Mouse (Mus musculus): ENCODE data around the gene Smbd1.

Gene Smbd1

GRCm38 (mm10) chr16:32812888-32813361 is 2.6 kb upstream of the Smbd1 start:
- peak; percentile 96 for DNase-seq

DNA sequence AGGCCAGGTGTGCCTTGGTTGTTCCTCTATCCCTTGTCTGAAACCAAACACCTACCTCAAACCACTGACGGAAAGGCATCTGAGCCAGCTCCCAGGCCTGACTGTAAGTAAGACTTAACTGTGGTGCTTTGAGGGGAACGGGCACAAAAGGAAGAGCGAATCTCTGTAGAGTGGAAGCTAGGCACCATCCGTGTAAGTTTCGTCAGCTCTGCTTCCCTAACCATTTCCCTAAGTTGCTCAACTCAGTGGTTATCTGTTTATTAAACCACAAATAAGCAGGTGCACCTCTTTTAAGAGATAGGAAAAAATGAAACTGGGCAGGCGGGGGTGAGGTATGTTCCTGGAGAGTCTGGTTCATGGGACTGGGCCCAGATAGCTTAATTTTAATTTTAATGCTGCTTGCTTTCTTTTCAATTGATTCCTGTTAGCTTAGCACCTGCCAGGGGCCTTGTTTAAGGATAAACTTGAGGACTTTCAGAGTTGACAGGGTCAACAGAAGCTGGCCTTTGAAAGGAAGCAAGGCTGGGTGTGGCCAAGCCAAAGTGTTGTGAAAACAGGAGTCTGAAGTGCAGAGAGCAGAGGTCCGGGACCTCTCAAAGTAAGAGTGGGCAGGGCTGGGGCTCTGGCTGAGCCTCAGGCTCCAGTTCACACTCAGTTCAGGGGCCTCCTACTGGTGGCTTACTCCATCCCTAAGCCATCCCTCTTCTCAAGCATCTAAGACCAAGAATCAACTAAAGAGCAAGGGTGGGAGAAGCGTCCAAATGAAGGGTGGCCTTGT is 2.7 kb downstream of the Smbd1 start:
- no peak for DNase-seq

GRCm38 (mm10) chr16:32805151-32805550 is 5.1 kb downstream of the Smbd1 start:
- DNase-seq = no peak

- DNase-seq = no peak
Measured at GRCm38 (mm10) chr16:32803901-32804300, 6.4 kb downstream of the Smbd1 start.

DNA sequence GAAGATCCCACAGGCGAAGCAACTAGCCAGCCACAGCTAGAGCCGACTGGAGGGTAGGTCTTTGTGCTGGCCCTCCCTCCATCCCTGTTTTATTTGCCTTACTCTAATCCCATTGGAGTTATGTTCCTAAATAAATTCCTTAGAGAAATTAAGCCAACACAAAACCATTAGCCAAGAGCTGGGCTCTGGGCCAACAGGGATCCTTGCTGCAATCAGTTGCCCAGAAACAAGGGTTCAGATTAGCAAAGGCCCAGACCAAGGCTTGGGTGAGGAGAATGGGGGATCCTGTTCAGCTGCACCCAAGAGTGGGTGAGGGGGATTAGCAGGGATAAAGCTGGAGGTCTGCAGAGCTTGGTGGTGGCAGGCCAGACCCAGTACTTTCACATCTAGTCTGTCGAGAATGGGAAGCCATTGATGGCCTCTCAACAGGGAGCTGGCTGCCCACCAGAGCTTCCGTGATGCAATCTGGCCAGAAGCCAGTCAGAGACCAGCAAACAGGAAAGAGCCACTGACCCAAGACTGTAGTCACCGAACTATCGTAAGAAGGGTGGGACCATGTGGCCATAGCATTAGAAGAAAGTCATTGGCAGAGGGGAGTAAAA is 6.9 kb downstream of the Smbd1 start:
- peak; percentile 31 for DNase-seq

GRCm38 (mm10) chr16:32797426-32797689 is 12.9 kb downstream of the Smbd1 start, which contains the start of gene Muc20:
Gene Muc20 (minus strand): TSS chr16:32797435.
- DNase-seq = no peak

DNA sequence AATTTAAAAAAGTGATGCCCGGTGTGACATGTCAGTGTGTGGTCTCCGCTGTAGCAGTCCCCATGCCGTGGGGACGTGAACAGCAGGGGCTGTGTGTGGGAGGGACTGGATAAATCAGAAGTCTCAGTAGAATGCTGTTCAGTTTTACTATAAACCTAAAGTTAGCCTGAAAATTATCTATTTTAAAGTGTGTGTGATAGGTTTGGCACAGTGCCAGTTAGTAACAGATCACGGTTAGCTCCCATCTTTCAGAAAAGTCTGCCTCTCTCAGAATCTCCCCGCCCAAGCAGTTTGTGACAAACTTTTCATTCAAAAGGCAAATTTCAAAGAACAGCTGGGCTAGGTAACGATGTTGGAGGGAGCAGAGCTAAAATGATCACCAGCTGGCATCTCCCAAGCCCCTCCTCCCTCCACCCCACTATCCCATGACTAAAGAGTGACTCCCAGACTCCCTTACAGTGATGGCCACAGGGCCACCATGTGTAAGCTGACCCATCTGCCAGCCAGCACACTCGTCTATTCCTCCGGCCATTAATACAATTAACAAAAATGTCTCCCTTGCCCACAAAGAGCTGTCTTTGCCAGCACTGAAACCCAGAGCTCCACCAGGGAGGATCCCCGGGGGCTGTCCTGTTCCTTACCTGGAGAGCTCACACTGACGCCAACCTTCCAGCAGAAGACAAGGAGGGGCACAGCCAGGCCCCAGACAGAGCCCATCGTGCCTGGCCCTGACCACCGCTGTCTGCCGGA is 13.4 kb downstream of the Smbd1 start:
- DNase-seq = no peak

GRCm38 (mm10) chr16:32795177-32795576 is 15.1 kb downstream of the Smbd1 start:
- DNase-seq = no peak

- DNase-seq = no peak
Measured at GRCm38 (mm10) chr16:32790056-32790455, 20.2 kb downstream of the Smbd1 start.

DNA sequence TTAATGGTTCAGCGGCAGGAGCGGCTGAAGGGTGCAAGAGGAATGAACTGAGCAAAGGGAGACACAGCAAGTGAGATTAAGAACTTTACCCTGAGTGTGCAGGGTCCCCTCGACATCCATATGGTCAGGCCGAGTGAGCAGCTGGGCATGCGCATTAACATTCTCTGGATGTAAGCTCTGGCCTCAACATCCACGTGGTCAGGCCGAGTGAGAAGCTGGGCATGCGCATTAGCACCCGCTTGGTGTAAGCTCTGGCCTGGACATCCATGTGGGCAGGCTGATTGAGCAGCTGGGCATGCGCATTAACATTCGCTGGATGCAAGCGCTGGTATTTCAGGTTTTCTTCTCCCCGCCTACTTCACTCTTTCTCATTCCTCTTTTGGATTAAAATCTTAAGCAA is 25.4 kb downstream of the Smbd1 start:
- peak; percentile 58 for DNase-seq

GRCm38 (mm10) chr16:32783324-32784062 is 26.8 kb downstream of the Smbd1 start:
- no peak for DNase-seq

- no peak for DNase-seq
Measured at GRCm38 (mm10) chr16:32778956-32779355, 31.3 kb downstream of the Smbd1 start.

- DNase-seq = no peak
Measured at GRCm38 (mm10) chr16:32776676-32777075, 33.6 kb downstream of the Smbd1 start.

DNA sequence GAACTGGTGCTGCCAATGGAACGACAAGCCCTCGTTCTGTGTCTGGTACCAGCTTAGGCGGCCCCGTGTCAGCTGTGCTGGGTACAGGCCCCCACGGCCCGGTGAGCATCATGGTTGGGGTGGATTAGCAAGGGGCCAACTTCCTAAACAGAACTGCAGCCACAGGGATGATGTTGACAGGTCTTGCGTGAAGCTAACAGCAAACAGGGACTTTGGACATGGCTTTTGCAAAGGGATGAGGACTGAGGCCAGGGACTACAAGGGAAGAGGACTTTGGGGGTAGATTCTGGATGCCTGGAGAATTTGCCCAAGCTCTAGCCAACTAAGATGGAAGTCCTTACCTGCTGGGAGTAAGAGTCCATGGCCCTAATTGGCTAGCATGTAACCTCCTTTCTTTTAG is 43.4 kb downstream of the Smbd1 start:
- no peak for DNase-seq

DNA sequence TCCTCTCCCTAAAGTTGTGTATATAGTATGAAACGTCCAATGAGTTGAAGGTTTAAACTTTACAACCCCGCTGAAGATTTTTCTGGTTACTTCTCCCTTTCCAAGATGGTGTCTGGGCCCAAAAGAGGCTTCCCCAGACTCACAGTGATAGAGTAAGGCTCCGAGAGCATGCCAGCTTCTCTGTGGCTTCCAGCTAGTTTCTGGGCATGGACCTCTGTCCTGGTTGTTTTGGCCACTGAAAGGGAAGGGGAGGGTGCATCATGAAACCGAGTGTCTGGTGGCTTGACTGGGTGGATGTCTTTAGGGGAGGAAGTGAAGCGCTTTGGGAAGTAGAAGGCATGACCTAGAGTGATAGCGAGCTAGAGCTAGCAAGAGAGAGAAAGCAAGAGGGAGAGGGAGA is 45.3 kb downstream of the Smbd1 start:
- DNase-seq = no peak

DNA sequence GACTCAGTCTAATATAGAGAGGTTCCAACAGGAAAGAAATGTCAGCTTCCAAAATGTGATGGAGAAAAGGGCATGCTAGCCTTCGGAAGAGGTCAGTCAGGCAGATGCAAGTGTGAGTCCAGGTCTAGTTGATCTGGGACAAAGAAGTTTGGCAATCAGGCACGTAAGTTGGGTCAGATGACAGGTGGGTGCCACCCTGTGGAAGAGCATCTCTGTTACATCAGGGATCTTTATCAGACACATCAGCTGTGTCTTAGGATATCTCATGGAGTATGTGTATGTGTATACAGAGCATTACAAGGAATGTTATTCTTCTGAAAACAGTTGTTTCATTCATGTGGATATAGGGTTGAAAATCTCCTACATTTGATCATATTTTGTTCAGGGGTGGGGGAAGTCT is 45.7 kb downstream of the Smbd1 start:
- DNase-seq = no peak
